13 mouse cellular contexts compared by ENCODE assay signal in genomic region chr8:71471861-71472260, GRCm38 (mm10). TPM values are rescaled to one million over a fixed set of nuclear protein-coding genes. Genes with fewer than 3 reads are reported as not detected.
A peak's percentile ranks its signal among the peaks of the same experiment; 100 is the strongest.
DNase-seq lines count a peak whose midpoint lies in the region.
"Had no signal": no experiment of that assay in that cellular context is flagged by ENCODE, and none has a peak within 500 bp of the region (broad histone marks: within the 10 kb centered on the region; RNA-seq: fewer than 3 reads in every experiment).

No protein-coding gene starts in this region.

- intact Hi-C loops in heart, postnatal 36 days (cut with DNase I) = no loop called here

- DNase-seq in cerebellum, adult 11-12 months = peak; percentile 36
- DNase-seq in cerebellum, postnatal 10 days = no peak
- DNase-seq in cerebellum, adult 8-10 months = peak; percentile 16
- DNase-seq in cerebellum, adult 9-10 months = no peak
- peak; percentile 92 for DNase-seq in heart, adult 11 months
- no peak for DNase-seq in heart, postnatal 36 days
- DNase-seq in testis, postnatal 10 days (ENCODE audit: low spot score) = peak; percentile 43
- DNase-seq in testis, postnatal 14 days (ENCODE audit: low spot score) = no peak
- DNase-seq: adrenal gland, adult 2 months; adrenal gland, postnatal 10 days; adrenal gland, postnatal 25 days; B cell, adult 2 months; embryo, embryonic 11 days had no signal

RNA-seq across cellular contexts. Expression of gene Dda1, which starts 2.9 kb away (rescaled TPM):
- 10 to 100 TPM; 32.1 to 32.3 TPM for total RNA-seq in heart, postnatal 36 days (2021)

RNA-seq across cellular contexts. Expression of gene Mrpl34, which starts 7.1 kb away (rescaled TPM):
- 100 to 1,000 TPM; 117 to 129 TPM for total RNA-seq in heart, postnatal 36 days (2021)

RNA-seq across cellular contexts. Expression of gene Abhd8, which starts 8.4 kb away (rescaled TPM):
- total RNA-seq in heart, postnatal 36 days (2021) = 10 to 100 TPM; 26.2 to 29.9 TPM

RNA-seq across cellular contexts. Expression of gene Ano8, which starts 13.9 kb away (rescaled TPM):
- 10 to 100 TPM; 18.1 to 18.6 TPM for total RNA-seq in heart, postnatal 36 days (2021)

RNA-seq across cellular contexts. Expression of gene Gtpbp3, which starts 16.0 kb away (rescaled TPM):
- total RNA-seq in heart, postnatal 36 days (2021) = 10 to 100 TPM; 15.8 to 20.2 TPM

Comparison
In these comparisons a context has a peak if more than half of its experiments do, and no peak if none do; other contexts are left out.
1. DNase-seq: peak in cerebellum, adult 11-12 months (single experiment), cerebellum, adult 8-10 months (single experiment), heart, adult 11 months (single experiment) and testis, postnatal 10 days (single experiment); none in cerebellum, postnatal 10 days (0 of 2), cerebellum, adult 9-10 months (single experiment), heart, postnatal 36 days (0 of 2) and testis, postnatal 14 days (single experiment).